Mouse (Mus musculus): ENCODE measurements at regions not wholly inside any gene's neighbourhood (a gene's known extent, or its start where the extent isn't known, plus 50 kb on each side); places are given as distances from the start of the nearest gene placed in this dataset.

DNA sequence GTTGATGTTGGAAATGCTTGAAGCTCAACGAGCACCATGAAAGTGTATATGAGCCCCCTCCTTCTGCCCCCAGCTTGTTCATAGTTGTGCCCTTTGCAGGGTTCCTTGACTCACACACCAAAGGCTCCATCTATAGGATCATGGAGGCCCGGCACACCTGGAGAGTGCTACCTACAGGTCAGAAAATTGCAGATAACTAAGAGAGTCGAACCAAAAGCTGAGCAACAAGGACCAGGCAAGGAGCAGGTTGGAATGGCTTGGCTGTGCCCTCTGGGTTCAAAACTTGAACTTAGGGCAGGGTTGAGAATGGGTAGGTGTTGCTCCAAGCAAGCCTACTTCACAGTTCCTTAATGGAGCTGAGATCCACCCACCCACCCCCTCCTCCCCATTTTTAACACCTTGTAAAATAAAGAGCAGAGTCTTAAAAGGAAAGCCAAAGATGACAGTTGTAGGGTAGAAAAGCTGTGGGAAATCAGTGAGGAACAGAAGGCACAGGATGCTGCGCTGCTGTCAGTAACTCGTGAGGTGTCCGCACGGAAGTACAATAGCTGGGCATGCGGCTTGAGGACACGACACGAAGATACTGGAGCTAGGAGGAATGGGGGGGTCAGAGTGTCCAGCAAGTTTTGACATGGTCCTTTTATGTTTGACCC lies 180.0 kb upstream of the Ntm start:
- no peak for DNase-seq (ENCODE audit: low read depth, low spot score)
- no peaks in the 10 kb centered on the region for H3K9me3 ChIP-seq (replicated peaks; ENCODE audit: insufficient read depth, low read length)
- H3K9ac ChIP-seq (ENCODE audit: control insufficient read depth, low read depth, low read length, poor library complexity, severe bottlenecking) = no peak overlapping the region
- no peak overlapping the region for H3K27ac ChIP-seq (ENCODE audit: control insufficient read depth, low read depth, low read length)
- H3K27me3 ChIP-seq (ENCODE audit: control insufficient read depth in 1 of 2, insufficient read depth in 2 of 2, low read length in 2 of 2) = no peaks in the 10 kb centered on the region
- no peaks in the 10 kb centered on the region for H3K4me1 ChIP-seq (ENCODE audit: control insufficient read depth in 1 of 2, insufficient read depth in 2 of 2, low read length in 2 of 2)
- H3K4me3 ChIP-seq (ENCODE audit: control insufficient read depth in 1 of 2, insufficient read depth in 1 of 2, low read depth in 2 of 2, low read length in 2 of 2) = no peak overlapping the region
- no peaks in the 10 kb centered on the region for H3K36me3 ChIP-seq (ENCODE audit: control insufficient read depth in 1 of 2, insufficient read depth in 2 of 2, low read length in 2 of 2)
- H3K79me2 ChIP-seq (ENCODE audit: control insufficient read depth, insufficient read depth, low read length, poor library complexity) = no peaks in the 10 kb centered on the region
- TF ChIP-seq CTCF (IDR thresholded peaks at IDR 0.05 in 2 of 3, conservative IDR thresholded peaks at IDR 0.05 in 1 of 3; ENCODE audit: control insufficient read depth in 1 of 3, insufficient read depth in 1 of 3, low read depth in 2 of 3, low read length in 3 of 3, poor library complexity in 1 of 3, severe bottlenecking in 1 of 3) = no peak
- TF ChIP-seq MYB (IDR thresholded peaks at IDR 0.05; ENCODE audit: low read depth, low read length) = no peak
- no peak for TF ChIP-seq ELF1 (IDR thresholded peaks at IDR 0.05; ENCODE audit: low read depth, low read length)
- TF ChIP-seq ZMIZ1 (IDR thresholded peaks at IDR 0.05; ENCODE audit: low read depth, low read length) = no peak
- TF ChIP-seq MXI1 (IDR thresholded peaks at IDR 0.05; ENCODE audit: low read depth, low read length) = no peak
- TF ChIP-seq ZKSCAN1 (IDR thresholded peaks at IDR 0.05; ENCODE audit: low read depth, low read length) = no peak
- TF ChIP-seq POLR2AphosphoS2 (IDR thresholded peaks at IDR 0.05; ENCODE audit: low read length) = no peak
- no peak for TF ChIP-seq GATA1 (IDR thresholded peaks at IDR 0.05; ENCODE audit: low read depth, low read length)
- TF ChIP-seq POLR2A (IDR thresholded peaks at IDR 0.05; ENCODE audit: control insufficient read depth in 1 of 2, insufficient read depth in 1 of 2, low read depth in 1 of 2, low read length in 2 of 2, poor library complexity in 1 of 2) = no peak
- no peak for TF ChIP-seq TBP (IDR thresholded peaks at IDR 0.05; ENCODE audit: low read depth, low read length)
- no peak for TF ChIP-seq CHD1 (IDR thresholded peaks at IDR 0.05; ENCODE audit: low read depth, low read length)

DNA sequence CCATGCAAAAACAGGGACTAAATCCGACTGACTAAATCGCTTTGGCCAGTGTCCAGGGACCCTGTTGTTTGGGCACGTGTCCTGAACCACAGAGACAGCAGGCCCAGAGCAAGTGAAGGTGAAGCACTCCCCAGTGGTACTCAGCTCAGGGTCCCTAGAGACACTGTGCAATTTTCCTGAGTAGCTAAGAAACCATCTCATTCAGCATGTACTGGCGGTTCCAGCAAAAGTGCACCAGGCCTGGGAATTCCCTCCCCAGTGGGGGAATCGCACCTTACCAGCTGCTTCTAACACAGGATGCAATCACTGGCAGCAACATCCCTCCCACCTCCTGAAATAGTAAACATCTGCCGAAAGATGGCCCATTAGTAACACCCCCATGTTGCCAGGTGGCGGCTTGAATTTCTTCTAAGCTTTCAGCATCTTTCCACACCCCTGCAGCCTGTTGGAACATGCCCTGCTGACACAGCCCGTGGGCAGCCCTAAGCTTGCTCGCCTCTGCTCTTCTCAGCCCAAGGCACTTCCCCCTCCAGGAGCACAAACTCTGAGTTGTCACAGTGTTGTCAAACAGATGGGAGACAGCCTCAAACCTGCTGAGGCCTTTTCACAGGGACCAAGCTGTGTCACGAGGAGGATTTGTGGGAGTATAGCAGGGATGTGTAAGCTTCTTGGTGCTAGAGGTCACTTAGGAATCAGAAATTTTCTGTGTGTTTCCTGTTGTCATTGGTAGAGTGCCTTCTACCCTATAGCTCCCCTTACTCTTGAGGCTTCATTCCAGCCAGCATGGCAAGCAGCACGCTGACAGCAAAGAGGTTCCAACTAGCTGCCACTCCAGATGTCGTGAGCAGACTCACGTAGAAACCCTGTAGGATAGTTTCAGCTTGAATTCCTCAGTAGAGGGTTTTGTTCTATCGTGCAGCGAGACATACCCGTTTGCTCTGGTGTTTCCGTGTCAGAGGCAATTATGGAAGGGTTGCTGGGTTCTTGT lies 186.8 kb upstream of the Ntm start:
- H3K27me3 ChIP-seq (ENCODE audit: control insufficient read depth in 1 of 2, insufficient read depth in 2 of 2, low read length in 2 of 2) = no peaks in the 10 kb centered on the region
- H3K36me3 ChIP-seq (ENCODE audit: control insufficient read depth in 1 of 2, insufficient read depth in 2 of 2, low read length in 2 of 2) = no peaks in the 10 kb centered on the region
- no peak for TF ChIP-seq MAX (IDR thresholded peaks at IDR 0.05; ENCODE audit: low read length)
- TF ChIP-seq CTCF (IDR thresholded peaks at IDR 0.05 in 2 of 3, conservative IDR thresholded peaks at IDR 0.05 in 1 of 3; ENCODE audit: control insufficient read depth in 1 of 3, insufficient read depth in 1 of 3, low read depth in 2 of 3, low read length in 3 of 3, poor library complexity in 1 of 3, severe bottlenecking in 1 of 3) = no peak
- no peak for TF ChIP-seq ZC3H11A (IDR thresholded peaks at IDR 0.05; ENCODE audit: low read depth, low read length)
- TF ChIP-seq USF2 (IDR thresholded peaks at IDR 0.05; ENCODE audit: borderline replicate concordance in 1 of 2, insufficient read depth in 1 of 2, low read depth in 1 of 2, low read length in 2 of 2) = no peak
- no peak for TF ChIP-seq HCFC1 (IDR thresholded peaks at IDR 0.05; ENCODE audit: low read depth, low read length)
- no peak for TF ChIP-seq GATA1 (IDR thresholded peaks at IDR 0.05; ENCODE audit: low read depth, low read length)
- TF ChIP-seq ELF1 (IDR thresholded peaks at IDR 0.05; ENCODE audit: low read depth, low read length) = no peak
- TF ChIP-seq MAFK (IDR thresholded peaks at IDR 0.05; ENCODE audit: borderline replicate concordance, low read depth, low read length) = no peak
- no peak for TF ChIP-seq NRF1 (IDR thresholded peaks at IDR 0.05; ENCODE audit: insufficient read depth, low read depth, low read length, poor library complexity, severe bottlenecking)
- TF ChIP-seq MAZ (IDR thresholded peaks at IDR 0.05; ENCODE audit: low read depth, low read length) = no peak
- TF ChIP-seq E2F4 (IDR thresholded peaks at IDR 0.05; ENCODE audit: borderline replicate concordance, low read depth, low read length) = no peak
- H3K4me3 ChIP-seq (ENCODE audit: control insufficient read depth in 1 of 2, insufficient read depth in 1 of 2, low read depth in 2 of 2, low read length in 2 of 2) = no peak overlapping the region
- no peak overlapping the region for H3K9ac ChIP-seq (ENCODE audit: control insufficient read depth, low read depth, low read length, poor library complexity, severe bottlenecking)
- no peak overlapping the region for H3K27ac ChIP-seq (ENCODE audit: control insufficient read depth, low read depth, low read length)
- DNase-seq (ENCODE audit: low read depth, low spot score) = no peak
- H3K9me3 ChIP-seq (replicated peaks; ENCODE audit: insufficient read depth, low read length) = no peaks in the 10 kb centered on the region
- H3K4me1 ChIP-seq (ENCODE audit: control insufficient read depth in 1 of 2, insufficient read depth in 2 of 2, low read length in 2 of 2) = no peaks in the 10 kb centered on the region
- no peaks in the 10 kb centered on the region for H3K79me2 ChIP-seq (ENCODE audit: control insufficient read depth, insufficient read depth, low read length, poor library complexity)
